Mouse (Mus musculus) G1E (cell line): ENCODE data around the gene Rpp25l. TPM values are rescaled to one million over a fixed set of nuclear protein-coding genes. Genes with fewer than 3 reads are reported as not detected.

ENCODE experiments used
- ATAC-seq: 2 replicates; pipeline ENCODE4 v1.8.0; 2016; ENCODE audit warnings: mild to moderate bottlenecking; ENCODE audit not compliant: insufficient number of reproducible peaks, poor library complexity, low FRiP score, severe bottlenecking; ENCODE audit errors: extremely low read depth
- DNase-seq: peaks from one replicate; pipeline ENCODE4 v3.0.0; 2012; ENCODE audit warnings: low spot score
- H3K27me3 ChIP-seq: 2 replicates; pipeline ENCODE4 v1.6.1; 2012; ENCODE audit warnings: mild to moderate bottlenecking, low read length, inconsistent platforms; ENCODE audit not compliant: insufficient read depth
- H3K36me3 ChIP-seq: replicated peaks from 2 replicates; pipeline ENCODE3; 2012; ENCODE audit warnings: mild to moderate bottlenecking, inconsistent platforms
- H3K4me1 ChIP-seq: 2 replicates; pipeline ENCODE4 v1.6.1; 2012; ENCODE audit warnings: low read depth, low read length, inconsistent platforms, mixed read lengths; ENCODE audit not compliant: insufficient read depth
- H3K4me3 ChIP-seq: 2 replicates; pipeline ENCODE4 v1.5.1; 2012; ENCODE audit warnings: low read depth, mild to moderate bottlenecking, inconsistent platforms, low read length, moderate library complexity, mixed read lengths
- H3K9me3 ChIP-seq: replicated peaks from 2 replicates; pipeline ENCODE4 v1.6.1; 2012; ENCODE audit warnings: inconsistent platforms
- CTCF ChIP-seq: IDR thresholded peaks from 2 replicates; pipeline ENCODE4 v1.5.1; 2012; ENCODE audit warnings: low read depth, low read length, inconsistent platforms, mixed read lengths
- GATA1 ChIP-seq: IDR thresholded peaks from 2 replicates; pipeline ENCODE4 v1.6.1; 2012; ENCODE audit warnings: borderline replicate concordance, low read length, inconsistent platforms, mixed read lengths
- GATA2 ChIP-seq: IDR thresholded peaks from 2 replicates; pipeline ENCODE4 v1.6.1; 2012; ENCODE audit warnings: low read depth, low read length, inconsistent platforms, borderline replicate concordance
- POLR2AphosphoS5 ChIP-seq: IDR thresholded peaks from 2 replicates; pipeline ENCODE4 v1.6.1; 2012; ENCODE audit warnings: low read depth, low read length, inconsistent platforms; ENCODE audit not compliant: insufficient replicate concordance
- TAL1 ChIP-seq: conservative IDR thresholded peaks from 2 replicates; pipeline ENCODE4 v1.6.1; 2012; ENCODE audit warnings: low read depth, low read length, inconsistent platforms, mixed read lengths
- polyA plus RNA-seq: library from polyadenylated mRNA; stranded (reverse); fragments of >175 nt; gene quantifications from 2 replicates; pipeline ENCODE4 v1.2.3, GENCODE M21; 2012
- total RNA-seq, 2 experiments: library from RNA; stranded (forward) in 1 of 2; stranded (reverse) in 1 of 2; fragments of 200-1000 nt in 1 of 2; fragments of >200 nt in 1 of 2; fragmentation: Nextera tagmentation in 1 of 2; gene quantifications; 2 replicates each; pipeline ENCODE4 v1.2.3; 2014 to 2017

The Rpp25l gene
- total and polyA plus RNA-seq, 3 experiments = 26.3 to 82.0 (median 31.7) TPM

DNA sequence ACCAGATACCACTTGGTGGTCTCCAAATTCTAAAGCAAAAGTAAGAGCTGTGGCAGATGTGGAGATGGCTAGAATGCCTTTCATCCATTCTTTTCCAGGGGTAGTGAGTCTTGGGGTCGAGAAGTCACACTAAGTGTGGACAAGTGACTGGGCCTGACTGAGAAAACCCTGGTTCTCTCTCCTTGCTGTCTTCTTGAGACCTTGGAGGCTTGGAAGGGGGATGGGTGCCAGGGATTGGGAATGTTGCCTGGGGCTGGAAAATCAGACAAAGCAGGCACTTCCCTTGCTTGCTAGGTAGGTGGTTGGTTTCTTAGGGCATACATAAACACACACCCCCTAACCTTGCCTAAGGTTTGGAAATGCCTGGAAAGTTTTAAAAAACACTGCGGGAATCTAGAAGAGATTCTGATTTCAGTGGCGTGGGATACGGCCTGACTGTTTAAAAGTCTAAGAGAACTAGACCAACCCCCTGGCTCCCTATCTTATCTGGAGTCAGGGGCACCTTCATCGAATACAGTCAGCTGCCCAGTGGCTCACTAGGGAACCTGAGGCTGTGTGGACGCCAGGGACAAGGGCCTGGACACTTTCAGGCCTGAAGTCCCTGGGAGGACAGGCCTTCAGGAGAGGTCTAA lies 46.4 kb upstream of the Rpp25l start:
- Histone ChIP-seq H3K4me1 (peaks cover 56% of the 10 kb centered on the region), H3K36me3 (peaks cover 41% of the 10 kb centered on the region), H3K27me3 (no peaks in the 10 kb centered on the region), H3K4me3 (peak overlapping the region; percentile 62; the same call in 1 of the 2 replicates), H3K9me3 (no peaks in the 10 kb centered on the region)
- ATAC-seq = no peak
- DNase-seq = no peak
- TF ChIP-seq POLR2AphosphoS5 (no peak), GATA2 (no peak), TAL1 (no peak), CTCF (no peak), GATA1 (no peak)

DNA sequence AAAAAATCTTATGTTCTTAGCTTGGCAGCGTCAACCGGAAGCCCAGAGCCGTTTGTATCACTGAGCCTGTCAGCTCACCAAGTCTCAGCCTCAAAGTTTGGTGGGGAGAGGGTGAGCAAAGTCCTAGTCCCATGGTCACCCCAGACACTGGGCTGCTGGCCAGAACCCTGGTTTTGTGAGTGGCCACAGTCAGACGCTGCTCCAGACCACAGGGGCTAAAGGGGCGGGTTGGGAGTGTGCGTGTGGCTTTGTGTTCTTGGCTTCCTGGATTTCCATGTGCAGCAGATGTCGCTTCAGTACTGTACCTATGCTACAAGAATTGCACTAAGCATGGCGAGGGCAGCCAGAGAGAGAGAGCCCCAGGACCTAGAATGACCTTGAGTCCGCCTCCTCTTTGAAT lies 45.9 kb upstream of the Rpp25l start:
- Histone ChIP-seq H3K36me3 (peaks cover 41% of the 10 kb centered on the region), H3K9me3 (no peaks in the 10 kb centered on the region), H3K27me3 (no peaks in the 10 kb centered on the region), H3K4me3 (no peak overlapping the region), H3K4me1 (peaks cover 59% of the 10 kb centered on the region)
- no peak for DNase-seq
- no peak for ATAC-seq
- TF ChIP-seq TAL1 = no peak
- TF ChIP-seq CTCF = no peak
- no peak for TF ChIP-seq POLR2AphosphoS5
- no peak for TF ChIP-seq GATA2
- TF ChIP-seq GATA1 = no peak

DNA sequence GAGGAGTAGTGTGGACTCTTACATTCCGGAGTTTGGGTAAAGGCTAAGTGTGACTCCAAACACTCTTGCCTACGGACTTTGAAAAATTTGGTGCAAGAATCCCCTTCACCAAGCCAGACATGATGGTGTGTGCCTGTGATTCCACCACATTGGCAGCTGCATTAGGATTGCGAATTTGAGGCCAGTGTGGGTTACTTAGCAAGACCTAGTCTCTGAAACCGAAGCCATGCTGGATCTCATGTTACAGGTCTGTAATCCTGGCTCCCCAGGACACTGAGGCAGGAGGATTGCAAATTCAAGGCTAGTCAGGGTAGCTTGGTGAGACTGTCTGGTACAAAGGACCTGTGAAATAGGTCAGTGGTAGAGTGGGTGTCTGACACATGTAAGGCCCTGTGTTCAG lies 45.4 kb upstream of the Rpp25l start:
- no peak for TF ChIP-seq GATA2
- TF ChIP-seq GATA1 = no peak
- TF ChIP-seq TAL1 = no peak
- TF ChIP-seq POLR2AphosphoS5 = no peak
- no peak for TF ChIP-seq CTCF
- ATAC-seq (no peak), DNase-seq (no peak)
- Histone ChIP-seq H3K36me3 (peaks cover 41% of the 10 kb centered on the region), H3K4me1 (peaks cover 59% of the 10 kb centered on the region), H3K27me3 (no peaks in the 10 kb centered on the region), H3K9me3 (no peaks in the 10 kb centered on the region), H3K4me3 (no peak overlapping the region)

DNA sequence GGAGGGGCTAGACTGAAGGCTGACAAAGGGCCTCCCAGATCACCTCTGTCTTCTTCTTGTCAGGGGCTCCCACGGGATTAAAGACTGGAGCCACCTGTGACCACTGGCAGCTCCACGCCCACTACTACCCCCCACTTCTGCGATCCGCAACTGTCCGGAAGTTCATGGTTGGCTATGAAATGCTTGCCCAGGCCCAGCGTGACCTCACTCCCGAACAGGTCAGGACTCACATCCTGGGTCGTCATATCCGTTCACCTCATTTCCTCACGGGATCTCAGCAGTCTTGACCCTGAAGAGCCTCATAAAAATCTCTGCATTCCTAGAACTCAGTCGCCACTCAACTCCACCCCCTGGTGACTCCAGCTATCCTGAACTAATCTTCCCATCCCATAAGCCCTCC lies 44.7 kb upstream of the Rpp25l start:
- DNase-seq = no peak
- Histone ChIP-seq H3K9me3 (no peaks in the 10 kb centered on the region), H3K27me3 (no peaks in the 10 kb centered on the region), H3K4me3 (no peak overlapping the region), H3K36me3 (peaks cover 41% of the 10 kb centered on the region), H3K4me1 (peaks cover 59% of the 10 kb centered on the region)
- ATAC-seq = no peak
- TF ChIP-seq TAL1 (no peak), GATA1 (no peak), CTCF (no peak), GATA2 (no peak), POLR2AphosphoS5 (no peak)

DNA sequence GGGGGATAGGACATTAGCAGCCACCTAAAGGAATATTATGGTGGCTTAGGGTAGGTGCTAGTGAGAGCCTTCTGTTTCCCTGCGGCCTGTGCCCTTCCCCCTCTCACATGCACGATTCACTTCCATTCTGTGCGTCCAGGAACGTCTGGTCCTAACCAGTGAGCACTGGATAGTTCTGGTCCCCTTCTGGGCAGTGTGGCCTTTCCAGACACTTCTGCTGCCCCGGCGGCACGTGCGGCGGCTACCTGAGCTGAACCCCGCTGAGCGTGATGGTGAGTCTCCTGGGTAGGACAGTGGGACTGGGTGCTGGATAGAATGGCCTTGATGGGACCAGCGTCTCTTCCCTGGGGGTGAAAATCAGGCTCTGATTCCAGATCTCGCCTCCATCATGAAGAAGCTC lies 44.0 kb upstream of the Rpp25l start:
- H3K27me3 ChIP-seq = no peaks in the 10 kb centered on the region
- ATAC-seq = no peak
- H3K4me1 ChIP-seq = peaks cover 58% of the 10 kb centered on the region
- no peaks in the 10 kb centered on the region for H3K9me3 ChIP-seq
- no peak for DNase-seq
- no peak overlapping the region for H3K4me3 ChIP-seq
- TF ChIP-seq TAL1 = no peak
- no peak for TF ChIP-seq GATA1
- TF ChIP-seq CTCF = no peak
- no peak for TF ChIP-seq POLR2AphosphoS5
- no peak for TF ChIP-seq GATA2
- H3K36me3 ChIP-seq = peaks cover 41% of the 10 kb centered on the region

DNA sequence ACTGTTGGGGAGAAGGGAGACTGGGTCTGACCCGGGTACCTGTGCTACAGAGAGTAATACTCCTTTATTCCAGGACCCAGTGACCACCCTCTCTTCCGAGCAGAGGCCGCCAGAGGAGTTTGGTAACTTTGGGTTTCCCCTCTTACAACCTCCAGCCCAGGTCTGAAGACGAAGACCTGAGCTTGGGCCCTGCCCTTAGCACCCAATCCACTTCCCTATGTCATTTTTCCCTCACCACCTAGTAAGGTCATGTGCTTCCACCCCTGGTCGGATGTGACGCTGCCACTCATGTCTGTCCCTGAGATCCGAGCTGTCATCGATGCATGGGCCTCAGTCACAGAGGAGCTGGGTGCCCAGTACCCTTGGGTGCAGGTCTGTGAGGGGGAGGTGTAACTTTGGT lies 43.1 kb upstream of the Rpp25l start:
- Histone ChIP-seq H3K4me1 (peaks cover 50% of the 10 kb centered on the region), H3K36me3 (peaks cover 41% of the 10 kb centered on the region), H3K9me3 (no peaks in the 10 kb centered on the region), H3K4me3 (peak overlapping the region; percentile 89), H3K27me3 (no peaks in the 10 kb centered on the region)
- TF ChIP-seq GATA2 (no peak), CTCF (no peak), POLR2AphosphoS5 (no peak), GATA1 (no peak), TAL1 (no peak)
- no peak for ATAC-seq
- DNase-seq = no peak
